Mouse (Mus musculus) neural tube, embryonic 15.5 days (tissue): Measurements from ENCODE around the gene Gm12184. TPM values are rescaled to one million over a fixed set of nuclear protein-coding genes. Genes with fewer than 3 reads are reported as not detected.

Experiments used
- ATAC-seq: fragments of 200-750 bp; cut with Nextera tagmentation; 2 replicates; pipeline ENCODE4 v1.8.0; 2017; ENCODE audit warnings: mild to moderate bottlenecking, moderate TSS enrichment, moderate library complexity; ENCODE audit not compliant: low FRiP score
- H3K27ac ChIP-seq: fragments of 300-500 bp; sonication (generic); replicated peaks from 2 replicates; pipeline ENCODE4 v1.5.1; 2015; ENCODE audit warnings: mild to moderate bottlenecking, inconsistent platforms
- H3K27me3 ChIP-seq: fragments of 300-500 bp; sonication (generic); replicated peaks from 2 replicates; pipeline ENCODE4 v1.6.1; 2015; ENCODE audit warnings: inconsistent platforms
- H3K36me3 ChIP-seq: fragments of 300-500 bp; sonication (generic); 2 replicates; pipeline ENCODE4 v1.6.1; 2015; ENCODE audit warnings: inconsistent platforms
- H3K4me1 ChIP-seq: fragments of 300-500 bp; sonication (generic); 2 replicates; pipeline ENCODE4 v1.6.1; 2015; ENCODE audit warnings: inconsistent platforms
- H3K4me2 ChIP-seq: fragments of 300-500 bp; sonication (generic); 2 replicates; pipeline ENCODE4 v1.6.1; 2015; ENCODE audit warnings: inconsistent platforms, mild to moderate bottlenecking, moderate library complexity
- H3K4me3 ChIP-seq: fragments of 300-500 bp; sonication (generic); replicated peaks from 2 replicates; pipeline ENCODE4 v1.5.1; 2015; ENCODE audit warnings: mild to moderate bottlenecking, inconsistent platforms
- H3K9ac ChIP-seq: fragments of 300-500 bp; sonication (generic); replicated peaks from 2 replicates; pipeline ENCODE4 v1.6.1; 2015; ENCODE audit warnings: mild to moderate bottlenecking, inconsistent platforms
- H3K9me3 ChIP-seq: fragments of 300-500 bp; sonication (generic); replicated peaks from 2 replicates; pipeline ENCODE4 v1.6.1; 2016; ENCODE audit warnings: inconsistent platforms
- WGBS: fragments of 180-500 bp; shearing (Covaris S2); methylation state at CpG from one replicate; pipeline ENCODE4 v1.1.7; 2015; ENCODE audit warnings: mixed read lengths; 5-methylcytosine and 5-hydroxymethylcytosine counted together
- polyA plus RNA-seq: library from polyadenylated mRNA; unstranded; fragments of >200 nt; fragmentation: Nextera tagmentation; extraction: Ambion mirVana; gene quantifications from 2 replicates; pipeline ENCODE4 v1.2.1, GENCODE M21; 2015

Gene Gm12184
- polyA plus RNA-seq, 1 experiment from 2014 or later, result 3.3 TPM

DNA sequence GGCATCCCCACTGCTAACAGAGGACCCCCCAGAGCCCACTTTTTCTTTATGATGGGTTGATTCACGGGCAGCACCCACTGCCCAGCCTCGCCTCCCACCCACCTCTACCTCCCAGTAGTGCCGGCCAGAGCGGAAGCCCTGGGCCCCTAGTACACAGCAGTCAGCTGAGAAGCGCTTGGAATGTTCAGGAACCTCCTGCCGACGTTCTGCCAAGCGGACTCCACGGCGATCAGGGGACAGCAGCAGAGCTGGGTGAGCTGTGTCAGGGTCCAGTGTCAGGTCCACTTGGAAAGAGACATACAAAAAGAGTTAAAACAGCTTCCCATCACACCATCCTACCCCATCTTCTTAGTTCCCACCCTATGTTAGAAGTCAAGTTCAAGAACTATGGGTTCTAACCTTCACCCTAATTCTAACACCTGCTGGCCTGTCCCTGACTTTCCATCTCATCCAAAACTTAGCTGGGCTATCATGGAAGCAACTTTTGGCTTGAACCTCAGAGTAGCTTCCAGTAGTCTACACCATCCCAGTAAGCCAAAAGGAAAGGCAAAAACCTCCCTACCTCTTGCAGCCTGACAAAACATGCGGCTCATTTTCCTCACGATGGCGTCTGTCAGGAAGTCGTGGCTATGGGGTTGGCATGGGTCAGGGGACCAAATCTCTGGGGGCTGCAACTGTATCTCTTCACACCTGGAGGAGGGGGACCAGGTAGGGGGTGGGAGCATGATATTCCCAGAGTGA, 18.7 kb downstream of the Gm12184 start:
- no peak overlapping the region for H3K4me2 ChIP-seq
- peaks cover 94% of the 10 kb centered on the region for H3K36me3 ChIP-seq
- no peak overlapping the region for H3K4me3 ChIP-seq
- H3K27me3 ChIP-seq, result no peaks in the 10 kb centered on the region
- no peaks in the 10 kb centered on the region for H3K9me3 ChIP-seq
- WGBS, result 67% methylated on average over 14 of the region's 14 CpGs
- H3K27ac ChIP-seq, result no peak overlapping the region
- H3K4me1 ChIP-seq, result peaks cover 6% of the 10 kb centered on the region
- peak; percentile 26; the same call in 1 of the 2 replicates for ATAC-seq
- no peak overlapping the region for H3K9ac ChIP-seq

DNA sequence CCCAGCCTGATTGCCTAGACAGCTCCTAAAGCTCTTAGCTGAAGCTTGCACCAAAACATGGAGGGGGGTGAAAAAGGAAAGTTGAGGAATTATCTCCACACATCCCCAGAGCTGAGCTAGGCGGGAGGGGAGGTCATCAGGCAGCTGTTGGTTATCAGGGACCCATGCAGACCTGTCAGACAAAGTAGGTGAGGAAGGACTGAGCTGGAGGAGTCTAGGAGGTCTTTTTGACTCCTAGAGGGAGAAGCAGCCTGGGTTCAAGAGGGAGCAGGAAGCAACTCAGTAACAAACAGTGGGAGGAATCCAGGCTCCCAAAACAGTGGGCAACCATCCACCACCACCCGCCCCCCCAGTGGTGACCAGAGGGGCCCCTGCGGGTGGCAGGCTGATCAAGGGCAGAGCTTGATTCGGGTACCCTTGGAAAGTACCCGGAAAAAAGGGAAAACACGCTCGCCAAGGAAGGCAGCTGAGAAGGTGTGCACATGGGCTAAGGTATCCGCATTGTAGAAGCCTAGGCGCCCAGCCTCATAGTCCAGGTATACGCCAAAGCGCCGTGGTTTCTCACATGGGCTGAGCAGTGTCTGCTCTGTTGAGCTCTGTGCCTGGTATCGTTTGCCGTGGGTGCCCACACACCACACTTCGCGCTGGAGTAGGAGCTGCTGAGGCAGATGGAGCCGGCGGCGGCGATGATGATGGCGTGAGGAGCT, 19.4 kb downstream of the Gm12184 start:
- H3K36me3 ChIP-seq, result peaks cover 95% of the 10 kb centered on the region
- no peaks in the 10 kb centered on the region for H3K9me3 ChIP-seq
- no peak overlapping the region for H3K4me2 ChIP-seq
- ATAC-seq, result peak; percentile 48
- H3K4me1 ChIP-seq, result peaks cover 14% of the 10 kb centered on the region
- no peak overlapping the region for H3K4me3 ChIP-seq
- H3K27ac ChIP-seq, result no peak overlapping the region
- no peaks in the 10 kb centered on the region for H3K27me3 ChIP-seq
- WGBS, result 60% methylated on average over 21 of the region's 21 CpGs
- H3K9ac ChIP-seq, result no peak overlapping the region

DNA sequence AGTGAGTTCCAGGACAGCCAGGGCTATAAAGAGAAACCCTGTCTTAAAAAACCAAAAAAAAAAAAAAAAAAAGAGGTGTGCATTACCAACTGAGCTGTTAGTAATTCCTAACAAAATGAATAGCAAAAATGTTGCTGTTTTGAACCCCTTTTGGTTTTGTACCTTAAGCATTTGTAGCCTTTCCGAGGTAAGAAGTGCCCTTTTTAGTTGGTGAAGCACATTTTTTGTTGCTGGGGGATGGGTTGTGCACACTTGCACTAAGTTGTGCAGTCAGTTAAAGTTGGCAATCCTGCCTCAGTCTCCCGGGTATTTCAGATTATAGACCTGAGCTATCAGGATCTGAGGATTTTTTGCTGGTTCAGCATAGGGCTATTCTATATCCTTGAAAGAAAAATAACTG, 21.5 kb downstream of the Gm12184 start:
- Histone ChIP-seq H3K4me3 (no peak overlapping the region), H3K4me2 (no peak overlapping the region), H3K4me1 (peaks cover 25% of the 10 kb centered on the region), H3K9me3 (no peaks in the 10 kb centered on the region), H3K27ac (no peak overlapping the region), H3K27me3 (no peaks in the 10 kb centered on the region), H3K36me3 (peaks cover 82% of the 10 kb centered on the region), H3K9ac (no peak overlapping the region)
- ATAC-seq, result no peak
- 86% methylated on average over 2 of the region's 2 CpGs for WGBS

DNA sequence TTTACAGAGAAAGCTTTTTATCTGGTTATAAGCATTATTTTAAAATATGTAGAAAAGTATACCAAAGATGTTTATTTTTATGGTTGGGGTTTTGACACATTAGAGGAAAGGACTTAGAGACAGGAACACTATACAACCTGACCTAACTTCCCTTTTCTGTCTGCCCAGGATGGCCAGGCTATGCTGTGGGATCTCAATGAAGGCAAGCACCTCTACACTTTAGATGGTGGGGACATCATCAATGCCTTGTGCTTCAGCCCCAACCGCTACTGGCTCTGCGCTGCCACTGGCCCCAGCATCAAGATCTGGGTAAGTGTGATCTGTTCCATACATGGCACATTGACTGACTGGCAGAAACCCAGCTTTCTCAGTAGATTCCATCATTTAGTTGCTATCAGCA, 22.5 kb downstream of the Gm12184 start:
- ATAC-seq, result no peak
- Histone ChIP-seq H3K9ac (no peak overlapping the region), H3K36me3 (peaks cover 75% of the 10 kb centered on the region), H3K9me3 (no peaks in the 10 kb centered on the region), H3K4me3 (no peak overlapping the region), H3K4me2 (no peak overlapping the region), H3K4me1 (peaks cover 27% of the 10 kb centered on the region), H3K27me3 (no peaks in the 10 kb centered on the region), H3K27ac (no peak overlapping the region)
- 93% methylated on average over 2 of the region's 2 CpGs for WGBS

DNA sequence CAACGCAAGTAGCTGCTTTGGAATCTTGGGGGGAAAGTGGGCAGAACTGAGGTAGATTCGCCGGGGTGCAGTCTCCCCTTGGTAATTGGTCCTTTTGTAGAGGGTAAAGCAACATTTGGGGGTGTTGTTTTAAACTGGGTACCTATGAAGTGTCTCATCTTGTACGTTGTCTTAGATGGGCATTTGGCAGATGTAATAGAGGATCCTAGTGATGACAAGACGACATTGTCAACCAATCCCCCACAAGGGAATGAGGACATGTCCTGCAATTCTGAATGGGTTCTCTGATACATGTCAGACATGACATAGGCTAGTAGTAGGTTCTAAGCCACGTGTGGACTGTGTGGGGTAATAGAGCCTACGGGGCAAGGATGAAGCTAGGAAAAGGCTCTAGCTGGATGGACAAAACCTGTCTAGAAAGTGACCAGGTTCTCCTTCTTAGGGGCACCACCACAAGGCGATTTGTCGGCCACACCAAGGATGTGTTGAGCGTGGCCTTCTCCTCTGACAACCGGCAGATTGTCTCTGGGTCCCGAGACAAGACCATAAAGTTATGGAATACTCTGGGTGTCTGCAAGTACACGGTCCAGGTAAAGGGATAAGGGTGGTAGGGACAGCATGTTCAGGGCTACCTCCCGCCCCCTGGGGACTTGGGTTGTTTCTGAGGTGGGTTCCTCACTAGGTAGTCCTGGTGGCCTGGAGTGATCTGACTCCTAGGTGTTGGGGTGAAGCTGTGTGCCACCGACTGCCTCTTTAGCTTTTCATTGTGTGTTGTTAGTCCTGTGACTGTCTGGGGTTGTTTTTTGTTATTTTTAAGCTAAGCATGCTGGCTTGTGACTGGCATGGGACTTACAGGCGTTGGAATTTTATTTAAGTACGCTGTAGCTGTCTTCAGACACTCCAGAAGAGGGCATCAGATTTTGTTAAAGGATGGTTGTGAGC, 24.4 kb downstream of the Gm12184 start:
- Histone ChIP-seq H3K4me2 (peak overlapping the region; percentile 92), H3K9ac (peak overlapping the region; percentile 82), H3K9me3 (no peaks in the 10 kb centered on the region), H3K27me3 (no peaks in the 10 kb centered on the region), H3K36me3 (peaks cover 57% of the 10 kb centered on the region), H3K4me3 (peak overlapping the region; percentile 76), H3K4me1 (peaks cover 46% of the 10 kb centered on the region), H3K27ac (no peak overlapping the region)
- no peak for ATAC-seq
- WGBS, result 80% methylated on average over 17 of the region's 17 CpGs

DNA sequence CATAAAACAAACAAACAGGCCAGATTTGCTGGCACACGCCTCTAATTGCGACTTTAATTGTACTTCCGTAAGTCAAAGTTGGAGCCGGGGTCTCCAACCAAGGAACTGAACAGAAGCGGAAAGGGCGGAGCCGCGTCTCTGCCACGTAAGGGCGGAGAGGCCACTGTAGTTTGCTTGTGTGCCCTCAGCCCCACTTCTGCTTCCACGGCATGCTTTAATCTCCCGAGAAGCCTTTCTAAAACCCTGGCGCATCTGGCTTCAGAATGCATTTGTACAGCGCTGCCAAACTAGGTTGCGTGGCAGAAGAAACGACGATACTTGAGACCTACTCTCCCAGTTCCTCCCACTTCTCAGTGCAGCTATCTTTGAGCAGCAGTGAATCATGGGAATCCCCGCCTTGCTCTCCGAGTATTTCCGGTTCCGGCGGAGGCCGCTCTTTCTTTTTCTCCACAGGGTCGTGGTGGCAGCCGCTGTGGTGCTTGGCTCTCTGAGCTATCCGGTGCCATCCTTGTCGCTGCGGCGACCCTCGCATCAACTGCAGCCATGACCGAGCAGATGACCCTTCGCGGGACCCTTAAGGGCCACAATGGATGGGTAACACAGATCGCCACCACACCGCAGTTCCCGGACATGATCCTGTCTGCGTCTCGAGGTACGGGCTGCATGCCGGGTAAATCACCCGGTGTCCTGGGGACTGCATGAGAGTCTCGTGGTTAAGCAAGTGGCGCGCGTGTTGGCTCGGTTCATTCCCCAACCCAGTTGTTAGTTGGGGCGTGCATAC, 26.3 kb downstream of the Gm12184 start, which contains the start of gene Rack1:
TSS of gene Rack1 (plus strand) at position 412 of the 781 bp plus-strand sequence.
- peak; percentile 93 for ATAC-seq
- no peaks in the 10 kb centered on the region for H3K27me3 ChIP-seq
- H3K9ac ChIP-seq, result peak within 1 kb of the TSS; percentile 82
- H3K4me3 ChIP-seq, result peak within 1 kb of the TSS; percentile 76
- peak within 1 kb of the TSS; percentile 92 for H3K4me2 ChIP-seq
- no peaks in the 10 kb centered on the region for H3K9me3 ChIP-seq
- peak within 1 kb of the TSS; percentile 98 for H3K27ac ChIP-seq
- WGBS, result under 1% methylated on average over 47 of the region's 47 CpGs
- peaks cover 38% of the 10 kb centered on the region for H3K36me3 ChIP-seq
- H3K4me1 ChIP-seq, result peaks cover 46% of the 10 kb centered on the region

DNA sequence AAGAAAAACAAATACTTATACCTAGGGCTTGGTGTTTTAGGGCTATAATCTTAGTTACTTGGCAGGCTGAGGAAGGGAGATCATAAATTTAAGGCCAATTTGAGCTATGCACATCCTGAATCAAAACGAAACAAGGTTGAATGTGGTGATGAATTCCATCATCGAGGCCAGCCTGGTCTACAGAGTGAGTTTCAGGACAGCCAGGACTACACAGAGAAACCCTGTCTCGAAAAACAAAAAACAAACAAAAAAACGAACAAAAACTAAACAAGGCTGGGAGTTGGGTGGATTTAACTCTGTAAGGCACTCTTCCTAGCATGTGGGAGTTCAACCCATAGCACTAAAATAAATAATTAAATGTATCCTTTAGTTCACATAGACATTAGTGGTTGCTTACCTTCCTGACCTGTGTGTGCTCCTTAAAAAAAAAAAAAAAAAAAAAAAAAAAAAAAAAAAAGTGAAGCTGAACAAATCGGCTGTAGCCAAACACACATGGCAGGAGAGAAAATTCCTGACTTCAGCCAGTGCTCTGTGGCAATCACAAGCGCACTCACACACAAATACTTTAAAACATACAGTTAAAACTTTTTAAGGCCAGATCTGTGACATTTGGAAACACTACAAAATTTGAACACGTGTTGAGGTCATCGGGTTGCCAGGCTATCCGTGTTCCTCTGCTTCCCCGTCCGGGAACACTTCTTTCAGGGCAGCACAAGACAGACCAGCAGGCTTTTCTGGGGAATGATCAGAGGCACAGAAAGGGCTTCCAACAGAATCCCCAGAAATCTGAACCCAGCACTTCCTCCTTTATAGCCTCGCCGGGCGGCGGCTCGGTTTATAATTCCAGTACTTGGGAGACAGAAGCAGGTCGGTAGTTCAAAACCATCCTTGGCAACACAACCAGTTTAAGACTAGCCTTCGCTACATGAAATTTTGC, 27.2 kb downstream of the Gm12184 start:
- Histone ChIP-seq H3K36me3 (peaks cover 29% of the 10 kb centered on the region), H3K27me3 (no peaks in the 10 kb centered on the region), H3K4me1 (peaks cover 46% of the 10 kb centered on the region), H3K9ac (peak overlapping the region; percentile 82), H3K4me2 (peak overlapping the region; percentile 92), H3K4me3 (peak overlapping the region; percentile 76), H3K9me3 (no peaks in the 10 kb centered on the region), H3K27ac (peak overlapping the region; percentile 98)
- ATAC-seq, result peak; percentile 4
- 8% methylated on average over 18 of the region's 18 CpGs for WGBS

DNA sequence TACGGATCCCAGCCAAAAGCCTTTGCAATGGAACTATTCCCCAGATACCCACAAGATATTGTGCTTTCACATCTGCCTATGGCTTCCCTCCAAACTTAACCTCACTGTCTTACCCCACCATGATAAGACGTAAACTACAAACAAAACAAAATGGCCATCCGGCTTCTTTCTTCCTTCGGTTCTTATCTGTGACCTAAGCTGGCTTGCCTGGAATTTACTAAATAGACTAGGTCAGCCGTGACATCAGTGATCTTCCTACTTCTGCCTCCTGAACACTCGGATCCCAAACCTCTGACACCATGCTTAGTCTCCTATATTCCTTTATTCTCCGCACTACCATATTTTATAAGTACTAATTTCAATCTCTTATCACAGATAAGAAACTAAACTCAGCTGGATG, 28.1 kb downstream of the Gm12184 start:
- Histone ChIP-seq H3K4me1 (peaks cover 45% of the 10 kb centered on the region), H3K9ac (peak overlapping the region; percentile 28; the same call in 1 of the 2 replicates), H3K36me3 (peaks cover 20% of the 10 kb centered on the region), H3K9me3 (no peaks in the 10 kb centered on the region), H3K27me3 (no peaks in the 10 kb centered on the region), H3K4me2 (peak overlapping the region; percentile 92), H3K27ac (no peak overlapping the region), H3K4me3 (no peak overlapping the region)
- ATAC-seq, result no peak
- 86% methylated on average over 7 of the region's 7 CpGs for WGBS

DNA sequence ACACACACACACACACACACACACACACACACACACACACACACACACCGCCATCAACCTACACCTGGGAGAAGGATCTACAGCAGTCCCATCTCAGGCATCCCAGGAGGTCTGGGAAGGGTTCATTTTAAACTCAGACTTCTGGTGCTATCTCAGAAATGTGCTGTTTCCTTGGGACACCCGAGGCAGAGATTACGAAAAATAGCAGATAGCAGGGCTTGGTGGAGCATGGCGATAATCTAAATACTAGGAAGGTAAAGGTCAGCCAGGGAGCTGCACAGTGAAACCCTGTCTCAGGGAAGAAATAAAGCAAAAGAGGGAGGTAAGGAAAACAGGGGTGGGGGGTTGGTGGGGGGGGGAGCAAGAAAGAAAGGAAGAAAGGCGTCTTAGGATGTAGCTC, 29.2 kb downstream of the Gm12184 start:
- Histone ChIP-seq H3K4me2 (no peak overlapping the region), H3K27me3 (no peaks in the 10 kb centered on the region), H3K36me3 (peaks cover 9% of the 10 kb centered on the region), H3K9ac (no peak overlapping the region), H3K4me1 (peaks cover 35% of the 10 kb centered on the region), H3K27ac (no peak overlapping the region), H3K4me3 (no peak overlapping the region), H3K9me3 (no peaks in the 10 kb centered on the region)
- no peak for ATAC-seq
- 95% methylated on average over 5 of the region's 5 CpGs for WGBS

DNA sequence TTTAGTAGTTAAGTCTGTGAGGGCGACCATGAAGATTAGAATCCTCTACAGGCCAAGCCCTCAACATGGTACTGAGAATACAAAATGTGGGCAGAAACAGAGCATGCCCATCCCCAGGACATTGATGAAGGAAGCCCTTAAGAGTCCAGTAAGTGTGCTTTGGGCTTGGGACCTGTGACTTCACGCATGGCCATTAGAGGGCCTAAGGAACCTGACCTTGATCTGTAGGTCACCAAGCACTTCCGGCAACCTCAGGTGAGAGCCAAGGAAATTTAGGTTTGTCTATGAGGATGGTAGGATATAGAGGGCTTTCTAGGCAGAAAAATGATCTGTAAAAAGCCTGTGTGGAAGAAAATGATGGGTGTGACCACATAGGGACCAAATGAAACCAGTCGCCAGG, 30.2 kb downstream of the Gm12184 start:
- Histone ChIP-seq H3K4me3 (no peak overlapping the region), H3K9ac (no peak overlapping the region), H3K9me3 (no peaks in the 10 kb centered on the region), H3K27me3 (no peaks in the 10 kb centered on the region), H3K4me1 (peaks cover 25% of the 10 kb centered on the region), H3K4me2 (no peak overlapping the region), H3K27ac (no peak overlapping the region), H3K36me3 (no peaks in the 10 kb centered on the region)
- WGBS, result 84% methylated on average over 4 of the region's 4 CpGs
- no peak for ATAC-seq
